7 mouse cellular contexts compared by ENCODE assay signal in genomic region chr8:84256458-84256821, GRCm38 (mm10). TPM values are rescaled to one million over a fixed set of nuclear protein-coding genes. Genes with fewer than 3 reads are reported as not detected.
A peak's percentile ranks its signal among the peaks of the same experiment; 100 is the strongest.
DNase-seq lines count a peak whose midpoint lies in the region; ATAC-seq and TF ChIP-seq lines count a peak whose summit lies in the region.

No protein-coding gene starts in this region.

- no peak for TF ChIP-seq CTCF in spleen, adult 2 months (IDR thresholded peaks at IDR 0.05; ENCODE audit: extremely low read depth, insufficient read depth, insufficient read length, insufficient replicate concordance)

- H3K4me1 ChIP-seq in spleen, adult 2 months (ENCODE audit: control insufficient read depth, insufficient read depth, insufficient read length) = peaks cover 7% of the 10 kb centered on the region; the same call in 1 of the 2 replicates
- H3K4me1 ChIP-seq in liver, embryonic 12.5 days = peaks cover 25% of the 10 kb centered on the region

- H3K27ac ChIP-seq in spleen, adult 2 months (ENCODE audit: insufficient read depth, low read length) = peak overlapping the region; percentile 76
- peak overlapping the region; percentile 97 for H3K27ac ChIP-seq in liver, embryonic 12.5 days

- ATAC-seq in liver, embryonic 12.5 days = peak; percentile 48

- no peaks in the 10 kb centered on the region for H3K9me3 ChIP-seq in liver, embryonic 12.5 days (replicated peaks)

- peak in 1 of 2 experiments; percentile 44 for DNase-seq in spleen, adult 2 months (ENCODE audit: low read depth in 1 of 2, low spot score in 2 of 2)
- DNase-seq in spleen, adult 12 weeks (ENCODE audit: low spot score) = no peak
- DNase-seq in brain, adult 2 months (ENCODE audit: low read depth, low spot score) = peak; percentile 71
- peak; percentile 31 for DNase-seq in forelimb bud, embryonic 11.5 days (ENCODE audit: low read depth, low spot score)
- DNase-seq in natural killer cell, adult 2 months (ENCODE audit: low spot score in 2 of 2) = peak; percentile 48 to 49
- no peak for DNase-seq in adrenal gland, adult 2 months

- H3K4me2 ChIP-seq in liver, embryonic 12.5 days = peak overlapping the region; percentile 100

- peak overlapping the region; percentile 98 for H3K4me3 ChIP-seq in spleen, adult 2 months (ENCODE audit: extremely low read depth, insufficient read depth, insufficient read length)
- H3K4me3 ChIP-seq in liver, embryonic 12.5 days = peak overlapping the region; percentile 88

- 11% methylated on average over 6 of the region's 6 CpGs for WGBS in spleen, adult 2 months
- WGBS in liver, embryonic 12.5 days (ENCODE audit: insufficient replicate concordance) = 11% methylated on average over 6 of the region's 6 CpGs

- H3K9ac ChIP-seq in liver, embryonic 12.5 days = peak overlapping the region; percentile 92

- no peak for TF ChIP-seq POLR2A in spleen, adult 2 months (IDR thresholded peaks at IDR 0.05; ENCODE audit: low read depth, low read length)

- peaks cover 23% of the 10 kb centered on the region for H3K36me3 ChIP-seq in spleen, adult 2 months (ENCODE audit: control insufficient read depth, insufficient read depth, low read length)
- peaks cover 80% of the 10 kb centered on the region for H3K36me3 ChIP-seq in liver, embryonic 12.5 days

- no peaks in the 10 kb centered on the region for H3K27me3 ChIP-seq in spleen, adult 2 months (ENCODE audit: control insufficient read depth, insufficient read depth, low read length)
- no peaks in the 10 kb centered on the region for H3K27me3 ChIP-seq in liver, embryonic 12.5 days (replicated peaks)

RNA-seq across cellular contexts. Expression of gene Mri1, which starts 0.7 kb away (rescaled TPM):
- polyA plus RNA-seq in spleen, adult 2 months (2012; rRNA removed) = 59.5 and 104 TPM in 2 replicates
- 55.4 and 63.1 TPM in 2 replicates for polyA plus RNA-seq in liver, embryonic 12.5 days (2016; fragmentation: Nextera tagmentation; extraction: Ambion mirVana)
- 10 to 100 TPM; 27.9 to 38.1 TPM for total RNA-seq in adrenal gland, adult 2 months (2021)
- polyA plus RNA-seq in adrenal gland, adult 2 months (2012; rRNA removed) = 239 and 243 TPM in 2 replicates

RNA-seq across cellular contexts. Expression of gene D8Ertd738e, which starts 6.9 kb away (rescaled TPM):
- polyA plus RNA-seq in spleen, adult 2 months (2012; rRNA removed) = 68.3 and 88.3 TPM in 2 replicates
- 249 and 259 TPM in 2 replicates for polyA plus RNA-seq in liver, embryonic 12.5 days (2016; fragmentation: Nextera tagmentation; extraction: Ambion mirVana)
- total RNA-seq in adrenal gland, adult 2 months (2021) = 100 to 1,000 TPM; 268 to 291 TPM
- 58.8 and 67.3 TPM in 2 replicates for polyA plus RNA-seq in adrenal gland, adult 2 months (2012; rRNA removed)

RNA-seq across cellular contexts. Expression of gene Ccdc130, which starts 13.7 kb away (rescaled TPM):
- polyA plus RNA-seq in spleen, adult 2 months (2012; rRNA removed) = 26.0 and 27.1 TPM in 2 replicates
- 9.5 and 10.4 TPM in 2 replicates for polyA plus RNA-seq in liver, embryonic 12.5 days (2016; fragmentation: Nextera tagmentation; extraction: Ambion mirVana)
- 10 to 100 TPM; 19.3 to 25.8 TPM for total RNA-seq in adrenal gland, adult 2 months (2021)
- 15.9 and 16.5 TPM in 2 replicates for polyA plus RNA-seq in adrenal gland, adult 2 months (2012; rRNA removed)

RNA-seq across cellular contexts. Expression of gene Zswim4, which starts 19.6 kb away (rescaled TPM):
- 11.3 and 17.5 TPM in 2 replicates for polyA plus RNA-seq in spleen, adult 2 months (2012; rRNA removed)
- 3.6 and 5.0 TPM in 2 replicates for polyA plus RNA-seq in liver, embryonic 12.5 days (2016; fragmentation: Nextera tagmentation; extraction: Ambion mirVana)
- 10 to 100 TPM; 31.4 to 55.6 TPM for total RNA-seq in adrenal gland, adult 2 months (2021)
- 66.3 and 76.1 TPM in 2 replicates for polyA plus RNA-seq in adrenal gland, adult 2 months (2012; rRNA removed)

Comparison
In these comparisons a context has a peak if more than half of its experiments do, and no peak if none do; other contexts are left out.
1. DNase-seq: peak in brain, adult 2 months (single experiment), forelimb bud, embryonic 11.5 days (single experiment) and natural killer cell, adult 2 months (2 of 2); none in spleen, adult 12 weeks (single experiment) and adrenal gland, adult 2 months (single experiment).